Mouse (Mus musculus) thymus, adult 18-20 months (tissue): ENCODE measurements around the gene Atg9b.

Experiments used
- DNase-seq, 2 experiments: peaks; one replicate each; pipeline ENCODE4 v3.0.0; 2022; ENCODE audit warnings: mixed read lengths in 2 of 2

The Atg9b gene

GRCm38 (mm10) chr5:24347186-24347875, 44.6 kb downstream of the Atg9b start:
- peak; percentile 62 to 80 for DNase-seq

DNA sequence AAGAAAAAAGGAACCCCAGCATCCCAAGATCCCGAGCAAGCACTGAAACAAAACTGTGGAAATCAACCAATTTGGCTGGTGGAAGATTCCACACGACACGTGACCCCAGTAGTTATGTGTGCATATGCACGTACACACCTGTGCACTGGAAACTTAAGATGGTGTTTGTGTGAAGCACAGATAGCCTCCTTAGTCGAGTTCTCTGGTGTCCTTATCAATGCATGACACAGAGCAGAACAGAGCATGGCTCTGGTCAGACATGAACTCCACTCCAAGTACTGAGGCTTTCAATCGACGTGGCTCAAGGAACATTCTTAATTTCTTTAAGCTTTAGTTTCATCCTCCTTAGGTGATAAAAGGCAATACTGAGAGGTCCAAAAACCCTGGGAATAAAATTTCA, 45.6 kb downstream of the Atg9b start:
- DNase-seq, result no peak

- peak; percentile 87 to 93 for DNase-seq
Observed at GRCm38 (mm10) chr5:24344477-24345051, 47.4 kb downstream of the Atg9b start.

DNA sequence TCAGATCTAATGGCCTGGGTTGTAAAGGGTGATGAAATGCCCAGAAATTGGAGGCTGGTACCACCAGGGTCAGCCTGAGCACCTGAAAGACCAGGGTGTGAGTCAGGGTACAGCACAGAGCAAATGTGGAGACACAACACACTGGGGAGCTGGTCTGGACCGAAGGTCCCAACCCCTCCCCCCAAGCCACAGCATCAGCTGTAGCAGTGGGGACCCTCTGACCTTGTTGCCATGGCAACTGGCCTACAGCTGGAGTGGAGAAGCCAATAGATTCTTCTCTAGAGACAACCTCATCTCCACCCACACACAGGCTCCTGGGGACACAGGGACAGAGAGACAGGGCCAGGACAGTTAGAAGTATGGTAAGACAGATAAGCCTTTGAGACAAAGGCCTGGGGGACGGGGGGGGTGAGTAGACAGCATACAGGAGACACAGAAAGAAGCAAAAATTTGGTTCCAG, 47.9 kb downstream of the Atg9b start:
- peak; percentile 46 to 67 for DNase-seq

GRCm38 (mm10) chr5:24343379-24343778, 48.6 kb downstream of the Atg9b start:
- DNase-seq, result no peak

DNA sequence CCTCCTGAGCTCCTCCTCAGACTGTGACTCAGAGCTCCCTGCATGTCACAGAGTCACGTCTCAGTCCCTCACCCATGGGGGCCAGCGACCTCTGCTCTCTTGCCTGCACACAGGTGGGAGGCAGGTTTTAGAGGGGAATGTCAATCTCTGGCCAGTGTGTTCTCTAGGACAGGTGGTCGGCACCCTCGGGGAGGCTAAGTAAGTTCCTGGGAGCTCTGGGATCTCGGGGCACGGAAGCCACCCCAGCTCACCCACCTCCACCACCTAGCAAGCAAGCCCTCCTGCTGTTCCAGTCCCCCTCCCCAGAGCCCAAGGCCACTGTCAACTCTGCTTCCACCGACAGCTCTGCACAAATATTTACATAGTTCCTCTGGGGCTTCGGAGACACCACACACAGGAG, 49.0 kb downstream of the Atg9b start:
- no peak for DNase-seq

GRCm38 (mm10) chr5:24342205-24342963, 49.6 kb downstream of the Atg9b start:
- DNase-seq, result no peak

DNA sequence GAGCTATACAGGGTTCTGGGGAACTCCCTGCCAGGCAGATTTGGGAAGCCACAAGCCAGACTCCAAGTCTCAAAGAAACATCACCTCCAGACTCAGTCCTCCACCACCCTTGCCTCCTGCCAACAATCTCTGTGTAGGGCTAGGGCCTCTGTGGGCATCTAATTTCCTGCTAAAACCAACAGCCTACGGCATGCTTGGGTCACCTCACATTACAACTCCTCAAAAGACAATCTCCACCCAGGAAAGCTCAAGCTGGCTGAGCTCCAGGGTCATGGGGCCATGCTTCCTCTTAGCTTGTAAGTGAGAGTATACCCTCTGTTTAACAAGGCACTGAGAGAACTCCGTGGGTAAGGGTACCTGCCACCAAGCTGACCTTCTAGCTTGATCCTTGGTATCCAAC, 54.1 kb downstream of the Atg9b start:
- DNase-seq, result no peak

DNA sequence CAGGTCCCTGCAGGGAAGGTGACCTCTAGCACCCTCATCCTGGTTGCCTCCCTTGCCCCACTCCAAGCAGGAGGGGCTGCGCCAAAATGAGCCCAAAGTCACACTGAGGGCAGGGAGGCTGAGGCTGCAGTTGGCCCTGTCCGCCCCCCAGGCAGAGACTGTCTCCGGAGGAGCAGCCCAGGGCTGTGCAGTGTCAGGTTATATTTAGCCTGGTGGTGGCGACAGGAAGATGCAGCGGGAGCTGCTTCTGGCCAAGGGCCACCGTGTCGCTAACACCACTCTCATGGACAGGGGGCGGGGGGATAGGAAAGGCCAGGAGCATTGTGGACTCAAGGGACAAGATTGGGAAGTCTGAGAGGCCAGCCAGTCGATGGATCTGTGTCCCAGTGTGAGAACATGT, 54.6 kb downstream of the Atg9b start:
- no peak for DNase-seq

- no peak for DNase-seq
Observed at GRCm38 (mm10) chr5:24335888-24336511, 55.9 kb downstream of the Atg9b start.

DNA sequence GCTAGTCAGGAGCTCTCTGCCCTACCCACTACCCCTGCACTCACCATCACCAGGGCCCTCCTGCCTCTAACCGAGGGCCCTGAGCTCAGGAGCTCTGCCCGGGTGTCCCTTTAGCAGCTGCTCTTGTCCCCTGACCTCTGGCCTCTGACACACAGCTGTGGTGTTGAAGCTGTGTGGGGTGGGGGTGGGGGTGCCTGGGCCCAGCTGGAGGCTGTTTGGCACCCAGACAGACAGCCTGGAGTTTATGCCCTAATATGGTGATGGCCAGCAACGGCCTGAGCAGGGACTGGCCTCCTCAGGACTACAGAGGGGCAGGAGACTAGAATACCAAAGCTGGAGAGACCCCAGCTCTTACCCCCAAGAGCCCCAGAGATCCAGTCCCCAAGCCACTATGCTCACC, 57.2 kb downstream of the Atg9b start:
- DNase-seq, result no peak
